Mouse (Mus musculus) spleen, adult 2 months (tissue): ENCODE measurements around the gene Cit. TPM values are rescaled to one million over a fixed set of nuclear protein-coding genes. Genes with fewer than 3 reads are reported as not detected.

Source experiments
- DNase-seq, 2 experiments: peaks; one replicate each; pipeline versions ENCODE4 v3.0.0 to v3.0.0-alpha.2; 2012 to 2021; ENCODE audit warnings: low spot score in 2 of 2, low read depth in 1 of 2
- H3K27ac ChIP-seq: fragments of 200-500 bp; 2 replicates; pipeline ENCODE4 v1.5.1; 2012; ENCODE audit warnings: low read length, inconsistent platforms; ENCODE audit not compliant: insufficient read depth
- H3K27me3 ChIP-seq: fragments of 200-500 bp; 2 replicates; pipeline ENCODE4 v1.6.1; 2012; ENCODE audit warnings: mild to moderate bottlenecking, moderate library complexity, low read length, inconsistent platforms; ENCODE audit not compliant: control insufficient read depth, insufficient read depth
- H3K36me3 ChIP-seq: fragments of 200-500 bp; 2 replicates; pipeline ENCODE4 v1.6.1; 2012; ENCODE audit warnings: mild to moderate bottlenecking, low read length, inconsistent platforms; ENCODE audit not compliant: control insufficient read depth, insufficient read depth
- H3K4me1 ChIP-seq: fragments of 200-500 bp; 2 replicates; pipeline ENCODE4 v1.6.1; 2011; ENCODE audit warnings: inconsistent platforms; ENCODE audit not compliant: control insufficient read depth, insufficient read depth, insufficient read length
- H3K4me3 ChIP-seq: fragments of 200-500 bp; 2 replicates; pipeline ENCODE4 v1.5.1; 2011; ENCODE audit warnings: mild to moderate bottlenecking, inconsistent platforms; ENCODE audit not compliant: insufficient read depth, insufficient read length; ENCODE audit errors: extremely low read depth
- CTCF ChIP-seq: fragments of 200-500 bp; IDR thresholded peaks from 2 replicates; pipeline ENCODE4 v1.5.1; 2011; ENCODE audit warnings: mild to moderate bottlenecking, inconsistent platforms; ENCODE audit not compliant: insufficient read depth, insufficient read length, insufficient replicate concordance; ENCODE audit errors: extremely low read depth
- POLR2A ChIP-seq: fragments of 200-500 bp; IDR thresholded peaks from 2 replicates; pipeline ENCODE4 v1.6.1; 2011; ENCODE audit warnings: low read depth, low read length, inconsistent platforms
- WGBS: fragments of 180-500 bp; shearing (Covaris S2); methylation state at CpG from one replicate; pipeline ENCODE4 v1.1.7; 2018; 5-methylcytosine and 5-hydroxymethylcytosine counted together
- polyA plus RNA-seq: library from polyadenylated mRNA; depleted of rRNA; stranded (reverse); fragments of >200 nt; gene quantifications from 2 replicates; pipeline ENCODE4 v1.2.3, GENCODE M21; 2012

Cit gene
- polyA plus RNA-seq, 1 experiment = 6.3 TPM

GRCm38 (mm10) chr5:115840453-115840852 lies 4.6 kb upstream of the Cit start:
- Histone ChIP-seq H3K27me3 (no peaks in the 10 kb centered on the region), H3K4me1 (peaks cover 3% of the 10 kb centered on the region; the same call in 1 of the 2 replicates), H3K27ac (no peak overlapping the region), H3K4me3 (no peak overlapping the region), H3K36me3 (no peaks in the 10 kb centered on the region)
- no peak for DNase-seq
- 19% methylated on average over 5 of the region's 5 CpGs for WGBS
- TF ChIP-seq POLR2A (no peak), CTCF (no peak)

GRCm38 (mm10) chr5:115840946-115841775 lies 3.9 kb upstream of the Cit start:
- no peak for DNase-seq
- Histone ChIP-seq H3K27ac (no peak overlapping the region), H3K4me1 (peaks cover 3% of the 10 kb centered on the region; the same call in 1 of the 2 replicates), H3K27me3 (no peaks in the 10 kb centered on the region), H3K4me3 (no peak overlapping the region), H3K36me3 (no peaks in the 10 kb centered on the region)
- WGBS = 82% methylated on average over 12 of the region's 12 CpGs
- TF ChIP-seq POLR2A = no peak
- no peak for TF ChIP-seq CTCF

GRCm38 (mm10) chr5:115844368-115844765 lies 711 bp upstream of the Cit start:
- Histone ChIP-seq H3K27ac (no peak overlapping the region), H3K4me1 (peaks cover 3% of the 10 kb centered on the region; the same call in 1 of the 2 replicates), H3K36me3 (no peaks in the 10 kb centered on the region), H3K4me3 (peak overlapping the region; percentile 79), H3K27me3 (no peaks in the 10 kb centered on the region)
- WGBS = 2% methylated on average over 12 of the region's 12 CpGs
- TF ChIP-seq POLR2A (no peak), CTCF (no peak)
- no peak for DNase-seq

GRCm38 (mm10) chr5:115845635-115846174 lies 627 bp downstream of the Cit start:
- 43% methylated on average over 8 of the region's 8 CpGs for WGBS
- H3K4me3 ChIP-seq = peak overlapping the region; percentile 79; the same call in 1 of the 2 replicates

GRCm38 (mm10) chr5:115847166-115847565 lies 2.1 kb downstream of the Cit start:
- DNase-seq = no peak
- no peak overlapping the region for H3K27ac ChIP-seq
- WGBS = 93% methylated on average over 8 of the region's 8 CpGs
- no peak for TF ChIP-seq POLR2A
- TF ChIP-seq CTCF = no peak
- H3K4me1 ChIP-seq = peaks cover 3% of the 10 kb centered on the region; the same call in 1 of the 2 replicates
- H3K36me3 ChIP-seq = no peaks in the 10 kb centered on the region
- H3K27me3 ChIP-seq = no peaks in the 10 kb centered on the region
- H3K4me3 ChIP-seq = no peak overlapping the region

More at GRCm38 (mm10) chr5:115845635-115846174, 627 bp downstream of the Cit start:
- peaks cover 3% of the 10 kb centered on the region; the same call in 1 of the 2 replicates for H3K4me1 ChIP-seq
- H3K27me3 ChIP-seq = no peaks in the 10 kb centered on the region
- DNase-seq = no peak
- TF ChIP-seq POLR2A (no peak), CTCF (no peak)
- H3K36me3 ChIP-seq = no peaks in the 10 kb centered on the region
- H3K27ac ChIP-seq = no peak overlapping the region

- no peak overlapping the region for H3K4me3 ChIP-seq
- TF ChIP-seq CTCF = no peak
- no peak for TF ChIP-seq POLR2A
- WGBS = 88% methylated on average over 7 of the region's 7 CpGs
- DNase-seq = no peak
- H3K4me1 ChIP-seq = peaks cover 3% of the 10 kb centered on the region; the same call in 1 of the 2 replicates
- no peak overlapping the region for H3K27ac ChIP-seq
- H3K27me3 ChIP-seq = no peaks in the 10 kb centered on the region
- H3K36me3 ChIP-seq = no peaks in the 10 kb centered on the region
Measured at GRCm38 (mm10) chr5:115848463-115848862, 3.4 kb downstream of the Cit start.
